Mouse (Mus musculus): ENCODE measurements around the gene Wbp11. TPM values are rescaled to one million over a fixed set of nuclear protein-coding genes. Genes with fewer than 3 reads are reported as not detected.
A peak's percentile ranks its signal among the peaks of the same experiment; 100 is the strongest.

Wbp11 gene
- polyA plus RNA-seq, 2 experiments from 2014 or later = 58.3 to 63.6 TPM

DNA sequence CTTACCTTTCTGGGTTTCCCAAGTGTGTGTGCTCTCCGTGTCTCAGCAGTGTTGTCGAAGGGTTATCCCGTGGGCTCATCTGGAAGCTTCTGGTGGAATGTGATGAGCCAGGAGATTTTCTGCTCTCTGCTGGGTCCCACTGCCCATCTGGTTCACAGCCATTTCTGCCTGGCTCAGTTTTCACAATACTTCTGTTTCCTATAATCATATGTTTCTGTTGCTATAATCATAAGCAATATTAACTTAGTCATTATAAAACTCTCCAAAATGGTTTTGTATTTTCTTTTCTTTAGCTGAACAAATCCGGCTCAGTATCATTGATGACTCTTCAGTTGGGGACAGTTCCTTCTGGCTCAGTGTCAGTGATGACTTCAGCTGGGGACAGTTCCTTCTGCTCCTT lies 7.3 kb upstream of the Wbp11 start, which contains the start of gene Smco3:
Smco3 (minus strand) TSS at position 101 of the 400 bp plus-strand sequence.
- ATAC-seq = no peak

DNA sequence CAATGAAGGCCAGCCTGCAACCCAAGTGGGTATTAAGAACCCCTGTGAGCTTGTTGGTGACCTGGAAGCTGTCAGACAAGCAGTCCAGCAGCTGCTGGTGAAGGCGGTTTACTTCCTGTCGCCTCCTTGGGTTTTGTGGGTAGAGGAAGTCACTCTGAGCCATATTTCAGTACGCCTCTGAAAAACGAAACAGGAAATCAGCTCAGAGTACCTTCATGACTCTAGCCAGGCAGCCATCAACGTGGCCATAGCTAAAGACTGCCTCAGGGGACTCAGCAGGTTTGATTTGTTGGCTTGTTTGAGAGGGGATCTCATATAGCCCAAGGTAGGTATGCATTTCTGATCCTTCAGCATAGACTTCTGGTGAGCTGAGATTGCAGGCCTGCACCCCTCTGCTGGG lies 3.7 kb upstream of the Wbp11 start:
- peak; percentile 13 for ATAC-seq

DNA sequence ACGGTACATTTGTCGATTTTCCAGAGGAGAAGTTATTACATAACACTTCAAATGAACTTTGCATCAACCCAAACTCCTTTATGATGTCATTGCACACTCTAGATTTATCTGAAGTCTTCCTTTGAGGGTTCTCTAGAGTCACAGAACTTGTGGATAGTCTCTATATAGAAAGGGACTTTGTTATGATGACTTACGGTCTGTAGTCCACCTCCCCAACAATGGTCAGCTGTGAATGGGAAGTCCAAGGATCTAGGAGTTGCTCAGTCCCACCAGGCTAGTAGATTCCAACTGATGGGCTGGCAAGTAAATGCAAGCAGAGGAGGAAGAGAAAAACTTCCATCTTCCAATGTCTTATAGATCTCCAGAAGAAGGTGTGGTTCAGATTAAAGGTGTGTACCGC lies 648 bp upstream of the Wbp11 start:
- ATAC-seq = no peak

DNA sequence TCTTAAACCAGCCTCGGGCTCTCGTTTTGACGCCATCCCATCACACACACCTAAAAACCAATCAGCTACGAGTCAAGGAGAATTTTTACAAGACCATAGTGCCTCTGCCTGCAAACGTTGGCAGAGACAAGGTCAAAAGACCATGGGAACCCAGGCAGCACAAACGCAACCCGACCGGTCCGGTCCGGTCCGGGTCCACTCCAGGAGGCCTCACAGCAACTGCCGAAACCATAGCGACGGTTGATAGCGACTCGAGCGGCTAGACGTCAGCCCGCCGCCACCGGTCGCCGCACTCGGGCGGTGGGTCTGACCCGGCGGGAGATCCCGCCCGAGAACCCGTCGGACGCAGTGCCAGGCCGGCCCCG lies 535 bp downstream of the Wbp11 start, which contains the start of gene BC049715:
BC049715 (plus strand) TSS at position 111 of the 365 bp plus-strand sequence.
- ATAC-seq = no peak

DNA sequence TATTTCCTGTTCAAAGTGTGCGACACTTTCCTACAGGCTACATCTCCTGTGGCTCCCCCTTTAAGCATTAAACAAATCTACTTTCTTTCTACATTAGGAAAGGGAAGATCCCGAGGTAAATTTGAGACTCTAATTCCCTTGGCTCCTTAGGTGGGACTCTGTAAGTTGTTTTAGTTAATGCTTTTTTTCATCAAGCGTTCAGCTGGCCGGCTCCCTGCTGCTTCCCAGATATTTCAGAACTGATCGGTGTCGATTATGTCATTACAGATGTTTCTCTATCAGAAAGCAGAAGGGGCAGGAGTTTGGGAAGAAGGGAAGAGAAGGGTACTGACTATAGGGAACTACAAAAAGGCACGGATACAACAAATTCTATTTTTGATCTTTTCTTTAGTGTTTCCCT lies 917 bp downstream of the Wbp11 start:
- ATAC-seq = no peak

DNA sequence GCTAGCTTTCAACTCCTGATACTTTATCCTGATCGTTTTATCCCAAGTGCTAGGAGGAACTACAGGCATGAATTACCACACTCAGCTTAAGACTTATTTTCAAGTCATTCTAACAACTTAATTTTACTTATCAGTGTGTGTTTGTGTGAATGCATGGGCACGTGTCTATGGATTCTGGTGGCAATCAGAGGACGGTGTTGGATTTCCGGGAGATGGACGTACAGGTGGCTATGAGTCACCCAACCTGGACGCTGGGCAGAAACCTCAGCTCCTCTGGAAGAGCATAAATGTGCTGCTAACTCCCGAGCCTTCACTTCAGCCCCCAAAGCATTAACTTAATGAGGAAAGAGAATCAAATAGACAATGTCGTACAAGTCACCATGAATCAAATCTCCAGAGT lies 3.0 kb downstream of the Wbp11 start:
- no peak for ATAC-seq

DNA sequence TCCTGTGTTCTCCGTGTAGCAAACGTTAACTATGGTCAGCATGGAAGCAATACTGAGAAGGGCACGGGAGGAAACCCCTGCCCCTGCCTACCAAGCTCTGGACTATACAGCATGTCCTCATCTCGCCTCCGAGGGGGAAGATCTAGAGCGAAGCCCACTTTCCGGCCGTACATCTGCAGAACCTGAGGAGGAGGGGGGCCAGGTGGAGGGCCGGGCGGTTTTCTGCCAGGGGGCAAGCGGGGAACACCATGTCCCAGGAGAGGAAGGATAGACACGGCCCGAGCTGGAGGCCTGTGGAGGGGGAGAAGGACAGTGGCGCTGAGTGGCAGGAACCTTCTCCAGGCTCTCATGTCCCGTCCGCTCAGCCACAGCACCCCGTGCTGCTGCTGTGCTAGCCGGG lies 6.9 kb downstream of the Wbp11 start:
- ATAC-seq = no peak

DNA sequence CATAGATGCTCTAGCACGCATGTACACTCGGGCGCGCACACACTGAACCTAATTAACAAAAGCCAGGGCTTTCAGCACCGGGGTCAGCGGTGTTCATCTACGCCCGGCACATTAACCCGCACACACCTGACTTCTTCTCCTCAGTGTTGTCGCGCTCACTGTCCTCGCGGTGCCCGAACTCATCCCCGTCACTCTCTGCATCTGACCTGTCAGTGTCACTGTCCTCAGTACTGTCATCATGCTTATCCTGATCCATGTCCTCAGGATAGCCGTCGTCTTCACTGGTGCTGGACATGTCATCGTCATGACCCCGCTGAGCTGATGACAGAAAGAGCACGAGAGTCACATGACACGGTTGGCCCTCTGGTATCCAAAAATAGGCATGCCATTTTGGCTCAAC lies 7.7 kb downstream of the Wbp11 start:
- no peak for ATAC-seq

DNA sequence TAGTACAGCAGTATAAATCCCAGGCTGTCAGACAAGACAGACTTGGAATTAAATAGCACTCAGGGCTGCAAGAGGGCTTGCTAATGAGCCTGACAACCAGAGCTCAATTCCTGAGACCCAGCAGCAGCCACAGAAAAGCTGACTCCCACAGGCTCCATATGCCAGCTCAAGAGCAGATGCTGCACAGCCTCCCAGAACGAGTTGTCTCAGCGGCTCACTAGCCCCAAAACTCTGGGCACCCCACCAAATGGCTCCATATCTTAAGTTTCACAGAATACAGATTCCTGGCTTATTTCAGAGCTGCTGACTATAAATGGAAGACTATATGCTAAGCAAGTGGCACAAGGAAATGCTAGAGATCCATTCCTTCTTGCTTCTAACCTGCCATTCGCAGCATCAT lies 10.5 kb downstream of the Wbp11 start:
- ATAC-seq = no peak

DNA sequence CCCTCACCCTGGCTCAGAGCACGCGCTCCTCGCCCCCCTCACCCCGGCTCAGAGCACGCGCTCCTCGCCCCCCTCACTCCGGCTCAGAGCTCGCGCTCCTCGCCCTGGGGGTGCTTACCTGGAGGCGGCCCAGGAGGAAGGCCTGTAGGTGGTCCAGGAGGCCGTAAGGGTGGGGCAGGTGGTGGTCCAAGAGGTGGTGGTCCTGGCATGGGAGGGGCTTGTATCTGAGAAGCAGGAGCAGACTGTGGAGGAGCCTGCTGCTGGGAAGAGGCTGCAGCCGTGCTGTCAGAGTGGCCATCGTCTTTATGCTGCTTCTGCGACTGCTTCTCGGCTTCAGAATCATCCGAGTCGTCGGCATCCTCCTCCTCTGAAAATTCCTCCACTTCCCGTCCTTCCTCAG lies 11.2 kb downstream of the Wbp11 start:
- no peak for ATAC-seq

DNA sequence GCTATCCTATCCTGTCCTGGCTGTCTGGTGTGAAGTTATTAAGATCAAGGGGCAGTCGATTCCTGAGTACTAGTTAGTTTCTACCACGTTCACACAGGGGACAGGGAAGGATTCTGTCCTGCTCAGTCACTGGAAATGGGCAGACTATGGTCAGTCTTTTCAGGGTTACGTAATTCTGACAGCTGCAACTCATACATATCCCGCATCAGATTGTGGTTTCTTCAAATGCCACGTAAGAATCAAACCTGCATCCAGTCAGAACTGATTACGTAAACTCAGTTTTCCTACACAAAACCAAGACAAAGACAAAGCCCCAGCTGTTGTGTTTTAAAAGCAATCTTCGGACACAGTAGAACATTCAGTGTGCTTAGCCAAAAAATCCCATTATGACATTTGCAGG lies 12.7 kb downstream of the Wbp11 start:
- no peak for ATAC-seq

DNA sequence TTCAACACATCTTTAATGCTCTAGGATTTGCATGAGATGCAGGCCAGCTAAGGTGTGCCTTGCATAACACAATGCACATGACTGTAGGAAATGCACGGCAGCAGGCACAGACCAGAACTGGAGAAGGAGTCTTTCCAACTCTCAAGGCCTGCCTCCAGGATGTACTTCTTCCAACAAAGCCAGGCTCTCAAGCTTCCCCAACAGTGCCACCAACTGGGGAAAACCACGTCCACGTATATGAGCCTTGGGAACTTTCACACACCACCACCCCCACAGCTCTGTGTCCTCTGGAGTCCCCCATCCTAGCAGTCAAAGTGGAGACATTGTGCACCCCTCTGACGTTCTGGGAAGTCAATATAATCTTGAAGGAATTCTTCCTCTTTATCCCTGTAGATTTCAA lies 14.9 kb downstream of the Wbp11 start:
- no peak for ATAC-seq

DNA sequence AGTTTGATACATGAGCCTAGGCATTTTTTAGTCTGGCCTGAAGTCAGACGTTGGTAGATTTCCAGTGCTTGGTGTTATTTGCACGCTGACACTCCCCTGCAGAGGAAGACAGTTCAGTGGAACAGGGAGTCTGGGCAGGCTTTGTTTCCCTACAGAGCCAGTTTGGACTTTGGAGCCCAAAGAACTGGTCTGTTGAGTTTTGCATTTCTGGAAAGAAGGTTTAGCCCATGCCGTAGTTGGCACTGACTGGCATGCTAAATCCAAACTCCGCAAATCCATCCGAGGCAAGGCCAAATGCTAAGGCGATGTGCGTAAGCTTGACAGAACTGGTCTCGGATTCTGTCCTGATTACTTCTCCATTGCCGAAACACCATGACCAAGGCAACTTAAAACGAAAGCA lies 16.8 kb downstream of the Wbp11 start:
- no peak for ATAC-seq

DNA sequence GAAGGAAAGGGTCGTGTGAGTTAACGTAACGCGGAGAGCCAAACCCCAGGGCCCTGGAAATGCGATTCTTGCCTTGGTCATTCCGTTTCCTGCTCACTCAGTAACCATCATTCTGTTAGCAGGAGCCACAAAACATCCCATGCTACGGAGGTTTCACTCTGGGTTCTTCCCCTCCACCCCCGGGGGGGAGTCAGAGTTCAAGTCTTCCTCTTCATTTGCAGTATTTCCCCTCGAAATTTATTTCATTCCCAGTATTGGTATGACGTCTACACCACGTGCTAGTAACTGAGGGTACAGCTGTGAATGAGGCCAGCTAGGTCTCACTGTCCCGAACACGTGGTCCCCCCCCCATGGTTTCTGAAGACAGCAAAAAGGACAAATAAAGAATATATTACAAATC lies 18.4 kb downstream of the Wbp11 start:
- no peak for ATAC-seq

DNA sequence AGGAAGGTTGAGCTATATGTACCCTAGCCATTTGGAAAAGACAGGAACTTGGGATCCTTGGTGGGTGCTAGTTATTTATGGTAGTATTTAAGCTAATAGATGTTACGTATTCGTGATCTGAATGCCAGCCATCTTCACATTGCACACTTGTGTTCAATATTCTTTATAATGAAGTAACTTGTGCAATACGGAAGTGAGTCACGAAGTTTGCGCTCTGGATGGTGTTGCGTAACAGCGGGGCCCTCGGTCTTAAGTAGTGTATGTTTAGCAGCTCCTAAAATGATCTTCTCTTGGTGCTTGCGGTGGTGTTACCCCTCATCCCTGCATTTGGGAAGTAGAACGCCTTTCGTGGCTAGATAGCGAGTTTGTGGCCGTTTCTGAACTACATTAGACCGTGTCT lies 19.0 kb downstream of the Wbp11 start:
- peak; percentile 40 for ATAC-seq

DNA sequence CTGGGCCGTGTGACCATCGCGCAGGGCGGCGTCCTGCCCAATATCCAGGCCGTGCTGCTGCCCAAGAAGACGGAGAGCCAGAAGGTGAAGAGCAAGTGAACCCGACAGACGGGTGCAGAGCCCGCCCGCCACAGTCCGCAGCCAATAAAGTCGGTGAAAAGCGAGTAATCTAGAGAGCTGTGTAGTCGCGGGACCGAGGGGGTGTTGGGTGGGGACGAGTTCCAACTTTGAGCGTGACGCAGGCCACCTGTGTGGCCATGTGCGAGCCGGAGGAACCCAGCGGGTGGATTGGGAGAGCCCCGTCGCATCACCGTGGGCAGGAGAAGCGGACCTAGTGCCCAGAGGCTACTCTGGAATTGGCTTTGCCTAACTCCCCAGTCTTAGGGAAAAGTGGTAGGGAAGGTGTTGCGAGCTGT lies 19.4 kb downstream of the Wbp11 start:
- ATAC-seq = peak; percentile 9

DNA sequence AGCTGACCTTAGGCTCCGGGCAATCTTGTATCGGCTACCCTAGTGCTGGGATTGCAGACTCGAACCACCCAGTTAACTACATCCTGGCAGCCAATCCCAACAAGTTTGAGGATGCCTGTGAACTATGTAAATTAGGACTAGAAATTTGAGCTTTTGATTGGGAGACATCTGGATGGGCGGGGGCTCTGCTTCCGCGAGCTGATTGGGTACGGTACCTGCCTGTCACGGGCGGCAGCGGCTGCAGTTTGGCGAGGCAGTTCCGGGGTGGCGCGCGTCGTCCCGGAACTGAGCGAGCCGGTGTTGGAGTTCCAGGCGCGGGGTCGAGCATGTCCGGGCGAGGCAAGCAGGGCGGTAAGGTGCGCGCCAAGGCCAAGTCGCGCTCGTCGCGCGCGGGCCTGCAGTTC lies 20.0 kb downstream of the Wbp11 start, which contains the start of gene H2afj:
H2afj (plus strand) TSS at position 231 of the 404 bp plus-strand sequence.
- peak; percentile 72 for ATAC-seq

DNA sequence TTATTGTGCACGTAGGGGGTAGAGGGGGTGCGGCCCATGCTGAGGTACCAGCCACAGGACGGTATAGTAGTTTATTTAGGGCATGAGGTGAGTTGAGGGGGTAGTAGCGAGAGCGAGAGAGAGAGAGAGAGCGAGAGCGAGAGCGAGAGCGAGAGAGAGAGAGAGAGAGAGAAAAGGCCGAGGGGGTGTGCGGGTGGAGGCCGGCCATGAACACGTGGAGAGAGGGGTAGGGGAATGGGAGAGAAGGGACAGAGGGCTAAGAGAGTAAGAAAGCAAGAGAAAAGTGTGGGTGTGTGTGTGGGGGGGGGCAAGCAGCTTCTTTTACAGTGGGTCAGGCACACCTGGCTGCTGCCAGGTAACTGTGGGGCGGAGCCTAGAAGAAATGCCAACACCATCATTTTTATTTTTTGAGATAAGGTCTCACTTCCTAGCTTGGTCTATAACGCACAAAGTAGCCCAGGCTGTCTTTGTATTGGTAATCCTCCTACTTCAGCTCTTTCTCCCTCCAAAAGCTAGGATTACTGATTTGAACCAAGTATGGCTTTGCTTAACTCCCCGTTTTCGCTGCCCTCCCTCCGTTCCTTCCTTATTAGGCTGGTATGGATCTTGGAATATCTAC lies 20.5 kb downstream of the Wbp11 start:
- no peak for ATAC-seq

DNA sequence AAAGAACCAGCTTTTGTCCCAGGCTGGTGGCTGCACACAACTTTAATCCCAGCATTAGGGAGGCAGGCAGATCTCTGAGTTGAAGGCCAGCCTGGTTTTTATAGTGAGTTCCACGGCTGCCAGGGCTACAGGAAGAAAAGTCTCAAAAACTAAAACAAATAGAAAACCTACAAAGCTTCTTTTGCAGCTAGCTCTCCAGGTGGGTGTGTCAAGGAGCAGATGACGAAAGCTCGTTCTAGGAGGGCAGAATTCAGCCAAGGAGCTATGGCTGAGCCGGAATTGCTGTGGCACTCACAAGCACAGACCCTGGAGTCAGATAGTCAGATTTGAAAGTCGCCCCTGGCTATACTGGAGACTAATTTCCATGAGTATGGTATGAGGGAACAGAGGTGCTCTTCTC lies 21.2 kb downstream of the Wbp11 start:
- ATAC-seq = no peak

DNA sequence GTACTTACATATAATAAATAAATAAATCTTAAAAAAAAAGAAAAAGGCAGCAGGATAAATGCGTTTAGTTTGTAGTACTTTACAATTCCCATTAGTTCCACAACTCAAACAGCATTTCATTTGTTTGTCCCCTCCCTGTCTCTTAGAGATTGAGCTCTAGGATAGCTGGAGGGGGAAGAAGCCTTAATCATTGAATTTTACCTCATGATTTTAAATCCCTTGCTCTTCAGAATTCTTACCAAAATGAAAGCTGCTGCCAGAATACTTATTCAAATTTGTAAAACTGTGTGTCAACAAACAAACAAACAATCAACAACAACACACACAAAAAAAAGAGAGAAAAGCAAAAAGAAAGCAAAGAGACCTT lies 22.6 kb downstream of the Wbp11 start:
- ATAC-seq = no peak

DNA sequence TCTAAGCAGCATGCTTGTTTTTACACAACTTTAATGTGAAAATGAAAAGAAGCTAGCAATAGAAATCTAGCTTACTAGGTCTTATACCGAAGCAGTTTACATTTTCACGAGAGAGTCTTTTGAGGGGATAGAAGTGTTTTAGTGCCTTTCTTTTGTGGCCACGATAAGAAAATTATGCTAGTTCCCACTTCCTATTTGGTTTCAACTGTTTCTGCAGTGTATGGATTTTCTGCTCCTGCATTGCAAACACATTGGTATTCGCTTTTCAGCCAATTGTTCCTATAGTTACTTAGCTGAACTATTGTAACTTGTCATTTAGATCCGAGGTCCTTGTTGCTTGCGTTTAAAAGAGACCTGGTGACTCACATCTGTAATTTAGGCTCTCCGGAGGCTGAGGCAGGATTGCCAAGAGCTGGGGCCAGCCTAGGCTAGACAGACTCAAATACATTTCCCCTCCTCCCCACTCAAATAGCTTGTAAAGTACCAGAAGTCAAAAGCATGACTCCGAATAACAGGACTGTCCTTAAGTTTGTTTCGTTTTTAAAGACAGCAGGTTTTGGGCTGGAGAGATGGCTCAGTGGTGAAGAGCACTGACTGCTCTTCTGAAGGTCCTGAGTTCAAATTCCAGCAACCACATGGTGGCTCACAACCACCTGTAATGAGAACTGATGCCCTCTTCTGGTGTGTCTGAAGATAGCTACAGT lies 23.2 kb downstream of the Wbp11 start:
- ATAC-seq = no peak

DNA sequence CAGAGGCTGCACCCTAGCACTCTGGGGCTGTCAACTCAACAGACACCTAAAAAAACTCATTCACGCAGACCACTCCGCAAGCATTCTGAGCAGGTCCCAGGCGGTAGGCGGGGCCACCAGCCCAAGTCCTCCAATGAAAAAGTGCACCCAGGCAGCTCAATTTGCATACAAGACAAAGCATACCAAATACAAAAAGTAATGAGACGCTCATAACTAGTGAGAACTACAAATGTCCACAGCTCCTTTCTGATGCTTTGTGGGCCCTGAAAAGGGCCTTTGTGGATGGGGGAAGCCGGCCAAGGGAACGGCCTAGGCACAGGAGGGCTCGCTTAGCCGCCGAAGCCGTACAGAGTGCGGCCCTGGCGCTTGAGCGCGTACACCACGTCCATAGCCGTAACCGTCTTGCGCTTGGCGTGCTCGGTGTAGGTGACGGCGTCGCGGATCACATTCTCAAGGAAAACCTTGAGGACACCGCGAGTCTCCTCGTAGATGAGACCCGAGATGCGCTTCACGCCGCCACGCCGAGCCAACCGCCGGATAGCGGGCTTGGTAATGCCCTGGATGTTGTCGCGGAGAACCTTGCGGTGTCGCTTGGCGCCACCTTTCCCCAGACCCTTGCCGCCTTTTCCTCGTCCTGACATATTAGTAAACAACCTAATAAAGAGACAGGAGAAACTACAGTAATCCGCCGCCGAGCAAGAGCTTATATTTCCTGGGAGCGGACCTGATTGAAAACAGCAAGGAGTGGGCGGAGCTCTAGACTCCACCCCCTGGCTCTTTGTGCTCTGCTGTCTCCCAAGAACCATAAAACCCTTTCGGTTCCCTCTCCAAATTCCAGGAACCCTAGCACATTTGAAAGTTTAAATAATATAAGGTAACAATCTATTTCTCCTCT lies 24.0 kb downstream of the Wbp11 start, which contains the start of gene Hist4h4:
Hist4h4 (minus strand) TSS at position 677 of the 895 bp plus-strand sequence.
- peak; percentile 63 for ATAC-seq

DNA sequence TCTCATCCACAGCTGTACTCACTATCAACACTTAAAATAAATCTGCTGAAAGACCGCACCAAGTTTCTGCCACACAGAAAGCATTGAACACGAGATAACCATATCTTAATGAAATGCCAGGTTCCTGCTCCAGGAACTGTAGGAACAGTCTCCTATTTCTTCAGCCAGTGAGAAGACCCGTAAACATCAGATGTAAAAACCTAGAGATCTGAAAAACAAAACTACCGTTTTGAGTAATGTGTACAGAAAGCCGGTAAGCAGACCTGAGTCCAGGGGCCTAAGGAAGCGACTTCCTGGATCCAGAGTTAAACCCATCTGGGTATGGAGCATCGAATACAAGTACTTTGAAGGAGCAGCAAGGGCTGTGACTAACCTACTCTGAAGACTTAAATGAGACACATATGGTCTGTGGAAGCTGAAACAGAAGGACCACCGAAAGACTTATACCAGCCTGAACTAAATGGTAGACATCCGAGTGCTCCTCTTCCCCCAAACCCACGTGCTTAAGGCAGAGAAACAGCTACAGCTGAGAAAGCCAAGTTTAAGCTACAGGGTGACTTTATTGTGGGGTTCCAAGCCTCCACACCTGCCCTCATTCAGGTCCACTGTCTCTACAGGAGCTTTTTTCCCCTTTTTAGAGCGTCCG lies 24.8 kb downstream of the Wbp11 start:
- ATAC-seq = no peak

All from CD4-positive, CD25-positive, alpha-beta regulatory T cell, adult 4 months (primary cell).